Mouse (Mus musculus) hindbrain, embryonic 14.5 days (tissue): ENCODE measurements around the gene Trmt10b. TPM values are rescaled to one million over a fixed set of nuclear protein-coding genes. Genes with fewer than 3 reads are reported as not detected.

ENCODE experiments used
- ATAC-seq: fragments of 200-750 bp; cut with Nextera tagmentation; 2 replicates; pipeline ENCODE4 v1.8.0; 2017; ENCODE audit warnings: moderate number of reproducible peaks, mild to moderate bottlenecking, moderate TSS enrichment, moderate library complexity; ENCODE audit not compliant: low FRiP score
- DNase-seq: peaks from one replicate; pipeline ENCODE4 v3.0.0-alpha.2; 2015; ENCODE audit warnings: low spot score
- H3K27ac ChIP-seq: fragments of 300-500 bp; sonication (generic); 2 replicates; pipeline ENCODE4 v1.5.1; 2014; ENCODE audit warnings: mild to moderate bottlenecking, moderate library complexity
- H3K27me3 ChIP-seq: fragments of 300-500 bp; sonication (generic); 2 replicates; pipeline ENCODE4 v1.6.1; 2014; ENCODE audit warnings: mild to moderate bottlenecking, low read length, mixed read lengths; ENCODE audit not compliant: control insufficient read depth, insufficient read depth
- H3K36me3 ChIP-seq: fragments of 300-500 bp; sonication (generic); replicated peaks from 2 replicates; pipeline ENCODE4 v1.6.1; 2014; ENCODE audit not compliant: control insufficient read depth, insufficient read depth
- H3K4me1 ChIP-seq: fragments of 300-500 bp; sonication (generic); replicated peaks from 2 replicates; pipeline ENCODE4 v1.6.1; 2014; ENCODE audit warnings: antibody characterized with exemption, low read length, mixed read lengths; ENCODE audit not compliant: control insufficient read depth, insufficient read depth
- H3K4me2 ChIP-seq: fragments of 300-500 bp; sonication (generic); replicated peaks from 2 replicates; pipeline ENCODE4 v1.6.1; 2014; ENCODE audit warnings: mild to moderate bottlenecking, moderate library complexity
- H3K4me3 ChIP-seq: fragments of 300-500 bp; sonication (generic); replicated peaks from 2 replicates; pipeline ENCODE4 v1.5.1; 2014; ENCODE audit warnings: mild to moderate bottlenecking, low read length
- H3K9ac ChIP-seq: fragments of 300-500 bp; sonication (generic); 2 replicates; pipeline ENCODE4 v1.6.1; 2014
- H3K9me3 ChIP-seq: fragments of 300-500 bp; sonication (generic); 2 replicates; pipeline ENCODE4 v1.6.1; 2016; ENCODE audit warnings: low read length; ENCODE audit not compliant: control insufficient read depth
- WGBS: fragments of 180-500 bp; shearing (Covaris S2); extraction: QIAGEN DNeasy Blood & Tissue Kit; methylation state at CpG from one replicate; pipeline ENCODE4 v1.1.7; 2014; 5-methylcytosine and 5-hydroxymethylcytosine counted together
- polyA plus RNA-seq: library from polyadenylated mRNA; unstranded; fragments of >200 nt; fragmentation: Nextera tagmentation; extraction: Ambion mirVana; gene quantifications from 2 replicates; pipeline ENCODE4 v1.2.1, GENCODE M21; 2014

The Trmt10b gene
- polyA plus RNA-seq, 1 experiment from 2014 or later = 21.4 TPM

DNA sequence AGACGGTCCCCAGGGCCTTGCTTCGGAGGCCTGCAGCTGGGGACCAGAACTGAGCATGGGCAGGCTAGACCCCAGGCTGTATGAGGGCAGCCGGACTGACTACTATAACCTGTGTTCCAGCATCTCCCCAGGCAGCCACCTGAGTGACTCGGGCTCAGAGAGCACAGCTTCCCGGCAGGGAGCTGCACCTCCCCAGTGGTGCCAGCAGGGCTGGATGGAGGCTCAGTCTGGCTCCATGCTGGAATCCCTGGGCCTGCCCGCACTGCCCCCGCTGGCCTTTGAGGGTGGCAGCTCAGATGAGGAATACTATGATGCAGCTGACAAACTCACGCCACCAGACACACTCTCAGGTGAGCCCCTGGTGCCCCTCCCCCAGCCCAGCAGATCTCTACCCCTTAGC lies 17.6 kb upstream of the Trmt10b start:
- WGBS = 58% methylated on average over 8 of the region's 8 CpGs
- Histone ChIP-seq H3K4me1 (no peaks in the 10 kb centered on the region), H3K36me3 (no peaks in the 10 kb centered on the region), H3K9me3 (no peaks in the 10 kb centered on the region), H3K27ac (no peak overlapping the region), H3K27me3 (no peaks in the 10 kb centered on the region), H3K9ac (no peak overlapping the region), H3K4me2 (no peak overlapping the region), H3K4me3 (no peak overlapping the region)
- no peak for DNase-seq
- no peak for ATAC-seq

DNA sequence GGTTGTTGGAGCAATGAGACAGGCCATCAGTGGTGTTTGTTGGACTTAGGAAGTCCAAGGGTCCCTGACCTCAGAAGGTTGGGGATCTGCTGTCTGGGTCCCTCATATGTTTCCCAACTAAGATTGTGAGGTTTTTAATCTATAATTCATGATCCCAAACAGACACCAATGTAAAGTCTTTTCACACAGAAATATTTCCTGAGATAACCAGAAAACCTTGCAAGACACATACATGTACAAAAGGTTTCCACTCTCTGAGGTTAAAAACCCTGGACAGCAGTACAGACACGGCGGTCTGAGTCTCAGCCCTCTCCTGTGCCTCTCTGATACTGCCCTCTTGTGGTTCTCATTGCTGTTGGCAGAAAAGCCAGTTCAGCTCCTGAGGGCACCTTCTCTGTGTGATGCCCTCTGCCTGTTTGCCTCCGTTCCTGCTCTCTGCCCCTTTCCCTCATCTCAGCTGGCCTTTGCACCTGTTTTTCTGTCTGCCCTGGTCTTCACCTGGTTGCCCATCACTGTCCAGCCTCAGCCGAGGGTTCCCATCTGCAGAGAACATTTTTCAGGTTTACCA lies 16.9 kb upstream of the Trmt10b start:
- no peak overlapping the region for H3K4me2 ChIP-seq
- no peaks in the 10 kb centered on the region for H3K4me1 ChIP-seq
- no peaks in the 10 kb centered on the region for H3K27me3 ChIP-seq
- H3K9ac ChIP-seq = no peak overlapping the region
- no peak overlapping the region for H3K4me3 ChIP-seq
- DNase-seq = peak; percentile 82
- H3K9me3 ChIP-seq = no peaks in the 10 kb centered on the region
- H3K36me3 ChIP-seq = no peaks in the 10 kb centered on the region
- no peak overlapping the region for H3K27ac ChIP-seq
- ATAC-seq = peak; percentile 51; the same call in 1 of the 2 replicates
- 18% methylated on average over 4 of the region's 4 CpGs for WGBS

DNA sequence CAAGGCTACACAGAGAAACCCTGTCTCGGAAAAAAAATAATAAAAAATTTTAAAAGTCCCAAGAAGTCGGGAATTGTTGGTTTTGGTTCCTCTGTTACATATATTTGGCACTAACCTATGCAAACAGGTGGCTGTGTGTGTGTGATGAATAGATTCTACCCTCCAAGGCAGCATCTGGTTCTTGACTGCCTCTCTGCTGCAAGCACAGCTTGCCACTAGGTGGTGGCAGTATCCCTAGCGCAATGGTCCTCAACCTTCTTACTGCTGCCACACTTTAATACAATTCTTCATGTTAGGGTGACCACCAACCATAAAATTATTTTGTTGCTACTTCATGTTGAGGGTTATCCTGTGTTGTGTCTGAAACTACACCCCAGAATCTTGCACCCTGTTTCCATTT lies 10.6 kb upstream of the Trmt10b start:
- Histone ChIP-seq H3K27me3 (no peaks in the 10 kb centered on the region), H3K9me3 (no peaks in the 10 kb centered on the region), H3K4me3 (no peak overlapping the region), H3K4me2 (no peak overlapping the region), H3K36me3 (no peaks in the 10 kb centered on the region), H3K4me1 (no peaks in the 10 kb centered on the region), H3K27ac (no peak overlapping the region), H3K9ac (no peak overlapping the region)
- DNase-seq = no peak
- WGBS = 51% methylated on average over 3 of the region's 3 CpGs
- no peak for ATAC-seq

DNA sequence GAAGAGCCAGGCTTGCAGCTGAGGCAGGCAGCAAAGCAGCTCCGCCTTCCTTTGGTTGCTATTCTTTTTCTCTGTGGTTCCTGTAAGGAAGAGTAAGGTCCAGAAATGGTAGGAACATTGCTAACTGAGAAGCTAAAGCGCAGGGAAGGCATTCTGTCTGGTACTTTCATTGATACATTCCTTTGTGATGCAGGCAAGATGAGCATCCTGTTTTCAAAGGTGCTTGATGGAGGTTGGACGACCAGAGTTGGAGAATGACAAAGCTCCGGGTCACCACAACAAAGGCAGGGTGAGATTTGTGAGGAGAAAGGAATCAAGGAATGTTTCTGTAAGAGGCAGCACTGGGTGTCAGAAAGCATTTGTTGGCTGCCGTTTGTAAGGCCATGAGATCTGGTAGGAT lies 9.0 kb upstream of the Trmt10b start:
- H3K27me3 ChIP-seq = no peaks in the 10 kb centered on the region
- WGBS = 69% methylated on average over 5 of the region's 5 CpGs
- no peak for ATAC-seq
- no peaks in the 10 kb centered on the region for H3K9me3 ChIP-seq
- no peak overlapping the region for H3K4me3 ChIP-seq
- H3K4me2 ChIP-seq = no peak overlapping the region
- no peak for DNase-seq
- H3K9ac ChIP-seq = no peak overlapping the region
- no peak overlapping the region for H3K27ac ChIP-seq
- no peaks in the 10 kb centered on the region for H3K4me1 ChIP-seq
- H3K36me3 ChIP-seq = no peaks in the 10 kb centered on the region

DNA sequence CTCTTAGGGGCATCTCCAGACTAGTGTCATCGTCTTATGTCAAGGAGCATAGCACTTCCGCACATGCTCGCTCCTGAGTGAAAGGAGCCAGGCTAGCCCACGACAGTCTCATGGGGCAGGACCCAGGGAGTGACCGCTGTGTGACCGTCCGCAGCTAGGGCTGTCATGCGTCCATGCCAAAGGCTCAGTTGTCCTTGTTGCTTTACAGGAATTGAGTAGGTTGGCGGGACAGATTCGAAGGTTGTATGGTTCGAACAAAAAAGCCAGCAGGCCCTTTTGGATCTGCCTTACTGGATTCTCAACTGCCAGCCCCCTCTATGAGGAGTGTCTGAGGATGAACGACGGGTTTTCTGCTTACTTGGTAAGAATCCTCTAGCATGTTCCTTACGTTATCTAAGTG lies 8.6 kb downstream of the Trmt10b start:
- DNase-seq = no peak
- no peak overlapping the region for H3K27ac ChIP-seq
- no peak for ATAC-seq
- peaks cover 88% of the 10 kb centered on the region for H3K36me3 ChIP-seq
- no peak overlapping the region for H3K9ac ChIP-seq
- 96% methylated on average over 14 of the region's 14 CpGs for WGBS
- no peak overlapping the region for H3K4me2 ChIP-seq
- H3K9me3 ChIP-seq = 0 out of 2 replicates have a peak, but pooled peaks cover 2% of the 10 kb centered on the region
- no peaks in the 10 kb centered on the region for H3K27me3 ChIP-seq
- no peak overlapping the region for H3K4me3 ChIP-seq
- no peaks in the 10 kb centered on the region for H3K4me1 ChIP-seq

DNA sequence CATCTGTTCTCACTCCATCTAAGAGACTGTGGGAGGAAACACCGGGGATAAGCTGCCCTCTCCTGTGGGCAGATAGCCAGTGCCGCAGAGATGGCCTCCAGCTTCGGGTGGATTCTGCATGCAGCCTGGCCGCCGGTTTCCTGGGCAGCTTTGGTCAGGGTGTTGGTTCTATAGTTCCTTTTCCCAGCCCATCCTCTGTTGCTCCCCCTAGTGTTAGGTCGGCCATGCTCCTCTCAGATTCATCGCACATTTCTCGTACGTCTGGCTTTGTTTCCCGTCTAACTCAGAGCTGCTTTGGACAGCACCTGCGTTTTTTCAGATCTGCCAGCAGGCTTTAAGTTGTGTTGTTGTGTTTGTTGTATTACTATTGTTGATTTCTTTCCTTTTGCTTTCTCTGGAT lies 11.1 kb downstream of the Trmt10b start:
- Histone ChIP-seq H3K27ac (no peak overlapping the region), H3K27me3 (no peaks in the 10 kb centered on the region), H3K4me1 (no peaks in the 10 kb centered on the region), H3K4me3 (no peak overlapping the region), H3K9me3 (0 out of 2 replicates have a peak, but pooled peaks cover 2% of the 10 kb centered on the region), H3K4me2 (no peak overlapping the region), H3K36me3 (peaks cover 81% of the 10 kb centered on the region), H3K9ac (no peak overlapping the region)
- DNase-seq (peak; percentile 34), ATAC-seq (no peak)
- 37% methylated on average over 11 of the region's 11 CpGs for WGBS

DNA sequence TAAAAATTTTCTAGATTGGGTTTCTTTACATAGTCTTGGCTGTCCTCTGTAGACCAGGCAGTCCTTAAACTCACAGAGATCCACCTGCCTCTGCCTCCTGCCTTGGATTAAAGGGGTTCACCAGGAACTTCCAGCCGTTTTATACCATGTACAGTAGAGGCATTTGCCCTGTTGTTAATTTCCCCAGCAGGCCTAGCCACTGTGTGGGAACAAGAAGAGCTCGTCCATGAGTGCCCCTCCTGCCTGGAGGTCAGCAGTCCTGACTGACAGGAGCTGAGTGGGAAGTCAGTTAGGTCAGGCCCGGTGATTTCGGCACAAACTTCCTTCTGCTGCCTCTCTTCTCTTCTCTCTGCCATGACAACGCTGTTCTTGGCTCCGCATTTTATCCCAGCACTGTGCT lies 11.7 kb downstream of the Trmt10b start:
- Histone ChIP-seq H3K27ac (no peak overlapping the region), H3K36me3 (peaks cover 77% of the 10 kb centered on the region), H3K4me1 (no peaks in the 10 kb centered on the region), H3K9me3 (0 out of 2 replicates have a peak, but pooled peaks cover 2% of the 10 kb centered on the region), H3K27me3 (no peaks in the 10 kb centered on the region), H3K9ac (no peak overlapping the region), H3K4me2 (no peak overlapping the region), H3K4me3 (no peak overlapping the region)
- WGBS = 93% methylated on average over 6 of the region's 6 CpGs
- ATAC-seq (no peak), DNase-seq (no peak)

DNA sequence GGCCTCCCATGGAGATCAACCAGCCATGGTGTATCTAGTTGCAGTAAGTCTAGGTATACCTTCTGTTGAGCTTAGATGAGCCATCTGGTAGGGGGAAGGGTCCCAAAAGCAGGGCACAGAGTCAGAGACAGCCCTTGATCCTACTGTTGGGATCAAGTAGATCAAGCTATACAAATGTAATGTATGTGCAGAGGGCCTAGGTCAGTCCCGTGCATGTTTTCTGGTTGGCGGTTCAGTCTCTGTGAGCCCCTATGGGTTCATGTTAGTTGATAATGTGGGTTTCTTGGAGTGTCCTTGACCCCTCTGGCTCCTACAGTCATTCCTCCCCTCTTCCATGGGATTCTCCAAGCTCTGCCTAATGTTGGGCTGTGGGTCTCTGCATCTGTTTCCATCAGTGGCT lies 14.1 kb downstream of the Trmt10b start:
- WGBS = 94% methylated on average over 2 of the region's 2 CpGs
- Histone ChIP-seq H3K4me2 (no peak overlapping the region), H3K27ac (no peak overlapping the region), H3K9ac (no peak overlapping the region), H3K36me3 (peaks cover 77% of the 10 kb centered on the region), H3K4me3 (no peak overlapping the region), H3K4me1 (no peaks in the 10 kb centered on the region), H3K27me3 (no peaks in the 10 kb centered on the region), H3K9me3 (no peaks in the 10 kb centered on the region)
- DNase-seq (no peak), ATAC-seq (no peak)

DNA sequence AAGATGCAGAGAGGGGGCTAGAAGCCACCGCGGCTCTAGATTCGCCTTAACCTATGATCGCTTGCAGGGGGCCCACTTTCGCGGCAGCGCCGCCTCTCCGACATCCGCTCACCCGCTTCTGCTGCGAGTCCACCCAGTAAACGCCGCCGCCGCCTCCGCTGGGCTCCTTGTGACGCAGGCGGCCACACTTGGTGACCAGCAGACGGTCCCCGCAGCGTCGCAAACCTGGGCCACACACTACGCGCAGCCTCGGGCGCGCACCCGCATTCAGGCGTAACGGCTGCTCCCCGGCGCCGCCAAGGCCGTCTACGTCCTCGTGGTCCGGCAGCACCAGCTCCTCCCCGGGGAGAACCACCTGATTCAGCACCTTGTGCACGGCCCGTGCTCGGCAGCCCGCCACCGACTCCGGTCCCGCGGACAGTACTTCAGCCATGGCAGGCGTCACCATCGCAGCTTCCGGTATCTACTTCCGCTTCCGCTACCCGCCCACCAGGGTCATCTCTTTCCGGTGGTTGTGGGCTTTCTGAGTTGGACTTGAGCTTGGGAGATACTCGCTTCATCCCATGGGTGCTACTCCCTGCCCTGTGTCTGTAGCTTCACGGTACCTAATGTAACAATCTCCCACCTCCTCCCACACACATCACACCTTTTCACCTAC lies 23.4 kb downstream of the Trmt10b start:
- Histone ChIP-seq H3K4me3 (peak overlapping the region; percentile 95), H3K9me3 (no peaks in the 10 kb centered on the region), H3K27me3 (peaks cover 30% of the 10 kb centered on the region), H3K27ac (peak overlapping the region; percentile 90), H3K36me3 (peaks cover 32% of the 10 kb centered on the region), H3K9ac (peak overlapping the region; percentile 90), H3K4me1 (peaks cover 15% of the 10 kb centered on the region), H3K4me2 (peak overlapping the region; percentile 92)
- ATAC-seq (peak; percentile 90), DNase-seq (peak; percentile 81)
- 1% methylated on average over 56 of the region's 56 CpGs for WGBS
